Mouse (Mus musculus) bone marrow, adult 2 months (tissue): ENCODE results near the gene Prr5. TPM values are rescaled to one million over a fixed set of nuclear protein-coding genes. Genes with fewer than 3 reads are reported as not detected.

Experiments used
- H3K27ac ChIP-seq: fragments of 200-500 bp; 2 replicates; pipeline ENCODE4 v1.5.1; 2012; ENCODE audit warnings: low read depth, mild to moderate bottlenecking, control low read depth, inconsistent platforms, low read length; ENCODE audit not compliant: control insufficient read depth, poor library complexity, insufficient read depth
- H3K4me1 ChIP-seq: fragments of 200-500 bp; 2 replicates; pipeline ENCODE4 v1.6.1; 2011; ENCODE audit warnings: low read length; ENCODE audit not compliant: control insufficient read depth, insufficient read depth
- H3K4me3 ChIP-seq: fragments of 200-500 bp; replicated peaks from 2 replicates; pipeline ENCODE3; 2011; ENCODE audit warnings: mild to moderate bottlenecking, low read depth, low read length, control low read depth; ENCODE audit not compliant: control insufficient read depth
- CTCF ChIP-seq: fragments of 200-500 bp; IDR thresholded peaks from 2 replicates; pipeline ENCODE4 v1.5.1; 2011; ENCODE audit warnings: low read length, control low read depth; ENCODE audit not compliant: control insufficient read depth, insufficient read depth
- POLR2A ChIP-seq: fragments of 200-500 bp; IDR thresholded peaks from 2 replicates; pipeline ENCODE4 v1.6.1; 2011; ENCODE audit warnings: low read depth, mild to moderate bottlenecking, control low read depth, low read length, borderline replicate concordance; ENCODE audit not compliant: control insufficient read depth
- WGBS: fragments of 180-500 bp; shearing (Covaris S2); methylation state at CpG from one replicate; pipeline ENCODE4 v1.1.7; 2018; 5-methylcytosine and 5-hydroxymethylcytosine counted together
- polyA plus RNA-seq: library from polyadenylated mRNA; stranded (reverse); fragments of >200 nt; gene quantifications from 2 replicates; pipeline ENCODE4 v1.2.4, GENCODE M21; 2011; ENCODE audit warnings: low replicate concordance; ENCODE audit not compliant: missing spikeins, insufficient read depth, insufficient read length

Prr5 gene
- 3.4 and 8.8 TPM in 2 replicates for polyA plus RNA-seq

DNA sequence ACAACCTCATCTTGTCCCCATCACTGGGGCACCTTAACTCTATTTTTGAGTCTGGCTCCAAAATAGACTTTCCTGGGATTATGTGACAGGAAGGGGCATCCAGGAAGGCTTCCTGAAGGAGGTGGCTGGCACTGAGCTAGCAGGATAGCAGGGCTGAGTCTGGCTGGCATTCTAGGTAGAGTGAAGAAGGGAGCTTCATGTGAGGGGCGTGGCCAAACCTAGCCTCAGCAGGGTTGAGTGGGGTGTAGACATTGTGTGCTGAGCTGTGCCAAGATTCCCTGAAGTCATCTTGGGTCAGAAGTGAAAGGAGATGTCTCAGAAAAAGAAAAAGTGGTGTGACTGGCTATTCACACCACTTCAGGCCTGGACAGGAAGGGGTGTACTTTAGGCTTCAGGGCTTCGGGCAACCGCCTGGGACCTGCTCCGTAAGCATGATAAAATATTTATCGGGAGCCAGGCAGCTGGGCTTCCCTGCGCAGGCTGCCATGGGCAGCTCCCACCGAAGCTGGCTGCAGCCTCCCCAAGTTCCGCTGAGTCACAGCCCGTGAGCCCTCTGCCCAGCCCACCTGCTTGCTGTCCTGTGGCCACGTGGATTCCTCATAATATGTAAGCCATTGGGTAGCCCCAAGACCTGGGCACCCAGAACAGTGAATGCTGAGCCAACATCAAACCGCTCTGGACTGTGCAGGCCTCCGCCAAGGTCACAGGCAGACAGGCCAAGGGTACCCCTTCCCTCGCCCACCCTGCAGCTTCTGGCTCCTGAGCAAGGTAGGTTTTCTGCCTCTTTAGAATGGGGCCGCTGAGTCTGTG is at the start of gene Prr5:
TSS of gene Prr5 (plus strand) at position 683 of the 810 bp plus-strand sequence.
- WGBS, result 64% methylated on average over 14 of the region's 14 CpGs
- H3K27ac ChIP-seq, result no peak within 1 kb of the TSS
- no peak within 1 kb of the TSS for H3K4me3 ChIP-seq
- H3K4me1 ChIP-seq, result no peaks in the 10 kb centered on the region
- TF ChIP-seq POLR2A (no peak), CTCF (no peak)

DNA sequence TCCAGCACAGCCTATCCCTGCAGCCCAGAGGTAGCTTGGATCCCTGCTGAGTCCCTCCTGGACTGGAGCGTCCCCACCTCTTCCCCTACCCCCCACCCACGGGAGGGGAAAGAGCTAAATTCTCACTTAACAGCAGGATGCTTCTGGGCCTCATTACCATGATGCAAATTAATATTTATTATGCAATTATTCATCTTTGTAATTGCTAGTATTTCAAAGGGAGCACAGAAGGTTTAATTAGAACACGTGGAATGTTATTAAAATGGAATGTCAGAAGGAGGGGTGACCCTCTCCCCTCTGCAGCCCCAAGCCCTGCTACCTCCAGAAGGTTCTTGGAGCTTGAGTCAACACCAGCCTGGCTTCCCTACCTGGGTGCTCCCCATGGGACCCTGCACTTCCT is 49.4 kb upstream of the Prr5 start:
- Histone ChIP-seq H3K4me3 (no peak overlapping the region), H3K27ac (no peak overlapping the region), H3K4me1 (no peaks in the 10 kb centered on the region)
- WGBS, result 68% methylated on average over 3 of the region's 3 CpGs
- TF ChIP-seq CTCF (no peak), POLR2A (no peak)

DNA sequence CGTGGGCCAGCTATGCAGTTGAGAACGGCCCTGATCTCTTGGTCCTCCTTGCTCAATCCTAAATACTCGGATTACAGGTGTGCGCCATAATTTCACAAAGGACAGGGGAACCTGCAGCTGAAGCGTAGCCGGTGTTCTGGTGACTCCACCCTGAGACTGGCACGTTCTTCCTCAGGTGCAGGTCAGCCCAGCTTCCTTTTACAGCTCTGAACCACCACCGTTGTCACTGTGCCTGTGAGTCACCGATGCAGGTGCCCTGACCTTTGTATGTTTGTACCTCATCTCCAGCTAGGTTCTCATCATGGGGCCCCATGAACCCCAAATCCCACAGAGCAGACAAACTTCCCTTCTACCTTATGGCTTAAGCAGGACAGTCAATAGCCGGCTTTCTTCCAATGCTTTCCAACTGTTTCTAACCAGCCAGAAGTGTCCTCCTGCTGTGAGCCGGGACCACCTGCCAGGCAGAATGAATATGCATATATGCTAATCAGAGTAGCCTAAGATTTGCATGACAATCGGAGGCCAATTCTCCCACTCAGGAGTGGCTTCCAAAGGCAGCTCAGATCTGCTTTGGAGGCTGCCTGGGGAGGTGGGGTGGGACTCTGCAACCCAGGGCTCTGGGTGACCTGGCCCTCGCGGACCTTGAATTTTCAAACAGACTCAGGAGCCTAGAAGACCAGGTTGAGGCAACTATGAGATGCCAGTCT is 47.5 kb upstream of the Prr5 start:
- no peak overlapping the region for H3K4me3 ChIP-seq
- no peak overlapping the region for H3K27ac ChIP-seq
- 71% methylated on average over 14 of the region's 14 CpGs for WGBS
- no peaks in the 10 kb centered on the region for H3K4me1 ChIP-seq
- no peak for TF ChIP-seq POLR2A
- TF ChIP-seq CTCF, result no peak

DNA sequence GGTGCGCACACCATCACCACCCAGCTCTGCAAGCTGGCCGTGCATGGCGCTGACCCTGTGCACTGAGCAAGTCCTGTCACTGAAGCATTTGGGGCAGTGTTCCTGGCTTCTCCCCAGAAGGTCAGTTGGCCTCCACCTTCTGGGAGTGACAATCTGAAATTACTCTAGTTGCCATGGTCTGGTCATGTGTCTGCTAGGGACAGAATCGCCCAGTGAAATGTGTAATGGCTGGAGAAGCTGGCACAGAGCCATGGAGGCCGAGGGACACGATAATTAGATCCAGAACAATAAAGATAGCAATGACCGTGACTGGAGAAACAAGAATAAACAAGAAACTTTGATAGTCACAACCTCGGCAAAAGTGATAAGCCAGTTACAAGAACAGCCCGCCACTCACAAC is 44.5 kb upstream of the Prr5 start:
- no peaks in the 10 kb centered on the region for H3K4me1 ChIP-seq
- WGBS, result 72% methylated on average over 9 of the region's 9 CpGs
- no peak overlapping the region for H3K27ac ChIP-seq
- no peak overlapping the region for H3K4me3 ChIP-seq
- no peak for TF ChIP-seq CTCF
- TF ChIP-seq POLR2A, result no peak

DNA sequence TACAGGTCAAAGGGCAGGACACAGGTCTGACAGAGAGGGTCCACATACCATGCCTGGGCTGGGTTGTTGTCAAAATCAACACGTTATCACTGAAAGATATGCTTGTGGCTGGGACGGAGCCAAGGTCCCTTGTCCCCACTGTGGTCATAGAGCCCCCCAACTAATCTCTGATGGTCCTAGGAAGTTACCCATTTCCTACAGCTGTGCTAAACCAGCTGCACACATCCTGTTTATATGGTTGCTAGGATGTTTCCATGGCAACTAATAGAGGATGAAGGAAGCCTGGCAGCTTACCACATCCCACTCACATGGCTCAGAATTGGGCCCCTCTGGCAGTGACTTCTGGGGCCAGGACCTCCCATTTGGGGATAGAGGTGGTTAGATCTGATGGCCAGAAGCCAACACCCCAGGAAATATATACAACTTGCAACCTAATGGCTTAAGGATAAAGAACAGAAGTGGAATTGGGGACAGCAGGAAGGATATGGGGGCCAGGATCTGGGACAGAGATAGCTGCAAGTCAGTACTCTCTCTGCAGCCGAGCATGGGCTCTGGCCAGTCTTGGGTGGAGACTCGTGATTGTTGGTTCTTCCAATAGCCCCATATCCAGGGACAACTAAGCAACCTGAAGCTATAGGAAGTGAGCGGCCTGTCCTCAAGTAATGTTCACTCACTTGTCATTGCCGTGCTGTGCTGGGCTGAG is 43.6 kb upstream of the Prr5 start:
- no peak overlapping the region for H3K4me3 ChIP-seq
- no peaks in the 10 kb centered on the region for H3K4me1 ChIP-seq
- H3K27ac ChIP-seq, result no peak overlapping the region
- TF ChIP-seq CTCF (no peak), POLR2A (no peak)
- 31% methylated on average over 6 of the region's 6 CpGs for WGBS

DNA sequence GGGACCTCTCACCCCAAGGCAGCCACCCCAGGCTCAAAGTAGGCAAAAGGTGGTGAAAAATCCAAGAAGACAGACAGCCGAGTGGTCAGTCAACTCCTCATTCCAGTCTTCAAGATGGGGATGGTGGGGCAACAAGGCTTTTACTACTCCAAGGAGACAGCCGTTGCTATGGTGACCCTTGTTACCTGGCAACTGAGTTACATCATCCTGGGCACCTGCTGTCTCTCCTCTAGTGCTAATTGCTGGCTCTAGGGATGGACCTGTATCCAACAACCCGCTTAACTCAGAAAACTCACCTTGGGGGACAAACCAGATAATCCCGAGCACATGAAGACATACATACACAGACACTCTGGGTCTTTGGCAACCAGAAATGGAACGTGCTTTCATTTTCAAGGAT is 42.1 kb upstream of the Prr5 start:
- Histone ChIP-seq H3K4me1 (no peaks in the 10 kb centered on the region), H3K27ac (no peak overlapping the region), H3K4me3 (no peak overlapping the region)
- WGBS, result 68% methylated on average over 5 of the region's 5 CpGs
- TF ChIP-seq POLR2A, result no peak
- no peak for TF ChIP-seq CTCF

DNA sequence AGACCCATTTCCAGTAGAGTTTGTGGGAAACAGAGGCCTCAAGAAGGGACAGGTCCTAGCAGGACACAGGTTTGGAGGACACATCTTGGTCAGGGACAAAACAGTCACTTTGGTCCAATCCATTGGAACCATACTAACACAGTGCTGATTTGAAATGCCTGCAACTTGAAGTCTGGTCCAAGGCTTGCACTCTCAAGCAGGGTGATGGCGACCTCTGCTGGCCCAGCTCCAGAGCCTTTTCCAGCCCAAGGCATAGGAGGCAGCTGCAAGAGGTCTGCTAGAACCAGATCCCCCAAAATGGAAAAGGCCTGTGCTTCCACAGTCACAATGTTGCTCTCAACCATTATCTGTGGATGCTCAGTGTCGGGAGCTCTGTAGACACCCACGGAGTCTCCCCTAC is 39.7 kb upstream of the Prr5 start:
- H3K4me3 ChIP-seq, result no peak overlapping the region
- H3K4me1 ChIP-seq, result no peaks in the 10 kb centered on the region
- no peak overlapping the region for H3K27ac ChIP-seq
- WGBS, result 32% methylated on average over 3 of the region's 3 CpGs
- TF ChIP-seq CTCF (peak; percentile 77), POLR2A (no peak)

DNA sequence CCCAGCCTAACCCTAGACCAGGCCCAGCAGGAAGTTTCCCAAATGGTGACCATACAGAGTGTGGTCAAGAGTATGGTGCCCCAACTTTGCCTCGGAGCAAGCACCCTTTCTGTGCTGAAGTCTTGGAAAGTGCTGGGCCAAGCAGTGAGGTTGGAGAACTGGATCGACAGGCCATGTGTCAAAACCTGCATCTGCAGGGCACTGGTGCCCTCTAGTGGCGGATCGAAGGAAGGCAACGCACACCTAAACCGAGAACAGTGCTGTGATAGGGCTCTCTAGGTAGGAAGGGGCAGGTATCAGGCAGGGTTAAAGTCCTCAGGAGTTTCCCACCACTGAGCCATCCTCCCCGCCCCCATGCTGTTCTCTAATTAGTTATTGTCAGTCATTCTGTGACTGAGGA is 37.9 kb upstream of the Prr5 start:
- Histone ChIP-seq H3K4me1 (no peaks in the 10 kb centered on the region), H3K27ac (no peak overlapping the region), H3K4me3 (no peak overlapping the region)
- WGBS, result under 1% methylated on average over 7 of the region's 7 CpGs
- TF ChIP-seq POLR2A (no peak), CTCF (peak; percentile 99)
